ENCODE assay signal across 10 mouse cellular contexts in the genomic region with DNA sequence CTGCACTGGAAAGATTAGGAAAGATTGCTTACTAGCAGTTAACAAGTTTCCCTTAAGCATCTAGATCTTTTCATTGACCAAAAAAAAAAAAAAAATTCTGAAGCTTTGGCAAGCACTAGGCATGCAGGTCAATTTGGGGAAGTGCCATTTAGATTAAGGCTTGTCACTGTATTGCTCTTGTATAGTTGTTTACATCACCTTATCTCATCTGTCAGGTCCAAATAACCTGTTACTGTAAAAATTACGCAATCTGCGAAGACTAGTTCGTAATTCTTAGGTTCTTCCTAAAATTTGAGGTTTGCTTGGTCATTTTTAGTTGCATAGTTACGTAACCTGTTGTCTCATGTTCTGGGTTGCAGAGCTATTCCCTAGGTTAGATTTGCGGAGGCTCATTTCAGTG. TPM values are rescaled to one million over a fixed set of nuclear protein-coding genes. Genes with fewer than 3 reads are reported as not detected.
DNase-seq lines count a peak whose midpoint lies in the region; ATAC-seq lines count a peak whose summit lies in the region.
"Had no signal": no experiment of that assay in that cellular context is flagged by ENCODE, and none has a peak within 500 bp of the region (broad histone marks: within the 10 kb centered on the region; RNA-seq: fewer than 3 reads in every experiment).

No protein-coding gene starts in this region.

- peaks cover 13% of the 10 kb centered on the region for H3K4me1 ChIP-seq in embryonic facial prominence, embryonic 13.5 days
- H3K4me1 ChIP-seq in limb, embryonic 10.5 days: peaks cover 15% of the 10 kb centered on the region
- H3K4me1 ChIP-seq in neural tube, embryonic 12.5 days: peaks cover 19% of the 10 kb centered on the region; the same call in 1 of the 2 replicates

- H3K27ac ChIP-seq in embryonic facial prominence, embryonic 13.5 days: no peak overlapping the region
- H3K27ac ChIP-seq in limb, embryonic 10.5 days: no peak overlapping the region
- H3K27ac ChIP-seq in neural tube, embryonic 12.5 days: no peak overlapping the region

- peaks cover 16% of the 10 kb centered on the region for H3K36me3 ChIP-seq in embryonic facial prominence, embryonic 13.5 days
- peaks cover 49% of the 10 kb centered on the region for H3K36me3 ChIP-seq in limb, embryonic 10.5 days
- peaks cover 18% of the 10 kb centered on the region for H3K36me3 ChIP-seq in neural tube, embryonic 12.5 days

- ATAC-seq in embryonic facial prominence, embryonic 13.5 days (ENCODE audit: insufficient number of reproducible peaks, insufficient read depth, low FRiP score, low TSS enrichment, low read depth): no peak
- no peak for ATAC-seq in neural tube, embryonic 12.5 days (ENCODE audit: low FRiP score, low read depth)
- ATAC-seq: Patski had no signal

- peak; percentile 5 for DNase-seq in lung, postnatal 25 days (ENCODE audit: low spot score)
- no peak for DNase-seq in lung, postnatal 4 days
- no peak for DNase-seq in limb, embryonic 10.5 days (ENCODE audit: low spot score)
- DNase-seq in ovary, postnatal 14 days (ENCODE audit: low spot score): no peak
- no peak for DNase-seq in cerebellum, postnatal 10 days
- DNase-seq in frontal cortex, postnatal 36 days (ENCODE audit: low spot score in 2 of 2): no peak
- DNase-seq: cerebellum, adult 8-10 months had no signal

- no peaks in the 10 kb centered on the region for H3K27me3 ChIP-seq in embryonic facial prominence, embryonic 13.5 days
- no peaks in the 10 kb centered on the region for H3K27me3 ChIP-seq in limb, embryonic 10.5 days (ENCODE audit: low read depth, poor library complexity, severe bottlenecking)
- no peaks in the 10 kb centered on the region for H3K27me3 ChIP-seq in neural tube, embryonic 12.5 days (replicated peaks)
- H3K27me3 ChIP-seq: Patski had no signal

- H3K9me3 ChIP-seq in embryonic facial prominence, embryonic 13.5 days: no peaks in the 10 kb centered on the region
- H3K9me3 ChIP-seq in limb, embryonic 10.5 days (replicated peaks): no peaks in the 10 kb centered on the region
- no peaks in the 10 kb centered on the region for H3K9me3 ChIP-seq in neural tube, embryonic 12.5 days

- no peak overlapping the region for H3K9ac ChIP-seq in embryonic facial prominence, embryonic 13.5 days
- no peak overlapping the region for H3K9ac ChIP-seq in neural tube, embryonic 12.5 days

- no peak overlapping the region for H3K4me3 ChIP-seq in embryonic facial prominence, embryonic 13.5 days
- peak overlapping the region; percentile 75 for H3K4me3 ChIP-seq in limb, embryonic 10.5 days
- H3K4me3 ChIP-seq in neural tube, embryonic 12.5 days: no peak overlapping the region

- WGBS in embryonic facial prominence, embryonic 13.5 days: 94% methylated on average over 5 of the region's 5 CpGs
- 94% methylated on average over 5 of the region's 5 CpGs for WGBS in limb, embryonic 10.5 days
- WGBS in neural tube, embryonic 12.5 days: 98% methylated on average over 5 of the region's 5 CpGs

- H3K4me2 ChIP-seq in embryonic facial prominence, embryonic 13.5 days: peak overlapping the region; percentile 65; the same call in 1 of the 2 replicates
- peak overlapping the region; percentile 62 for H3K4me2 ChIP-seq in neural tube, embryonic 12.5 days (replicated peaks)

RNA-seq across cellular contexts. Expression of a gene that starts 2.1 kb away (rescaled TPM):
- 48.6 and 52.1 TPM in 2 replicates for polyA plus RNA-seq in embryonic facial prominence, embryonic 13.5 days (2015; fragmentation: Nextera tagmentation; extraction: Ambion mirVana)
- polyA plus RNA-seq in limb, embryonic 10.5 days (2016; fragmentation: Nextera tagmentation; extraction: Ambion mirVana): 76.8 and 88.2 TPM in 2 replicates
- polyA plus RNA-seq in neural tube, embryonic 12.5 days (2016; fragmentation: Nextera tagmentation; extraction: Ambion mirVana): 95.3 and 97.4 TPM in 2 replicates

RNA-seq across cellular contexts. Expression of a gene that starts 46.2 kb away (rescaled TPM):
- 10.8 and 12.4 TPM in 2 replicates for polyA plus RNA-seq in embryonic facial prominence, embryonic 13.5 days (2015; fragmentation: Nextera tagmentation; extraction: Ambion mirVana)
- polyA plus RNA-seq in limb, embryonic 10.5 days (2016; fragmentation: Nextera tagmentation; extraction: Ambion mirVana): 11.8 and 12.3 TPM in 2 replicates
- 13.5 and 14.0 TPM in 2 replicates for polyA plus RNA-seq in neural tube, embryonic 12.5 days (2016; fragmentation: Nextera tagmentation; extraction: Ambion mirVana)
